Mouse (Mus musculus) forelimb bud, embryonic 11.5 days (tissue): ENCODE data around the gene Fem1a.

Experiments
- DNase-seq: peaks from one replicate; pipeline ENCODE4 v3.0.0-alpha.2; 2012; ENCODE audit warnings: low read depth, low spot score

The Fem1a gene

DNA sequence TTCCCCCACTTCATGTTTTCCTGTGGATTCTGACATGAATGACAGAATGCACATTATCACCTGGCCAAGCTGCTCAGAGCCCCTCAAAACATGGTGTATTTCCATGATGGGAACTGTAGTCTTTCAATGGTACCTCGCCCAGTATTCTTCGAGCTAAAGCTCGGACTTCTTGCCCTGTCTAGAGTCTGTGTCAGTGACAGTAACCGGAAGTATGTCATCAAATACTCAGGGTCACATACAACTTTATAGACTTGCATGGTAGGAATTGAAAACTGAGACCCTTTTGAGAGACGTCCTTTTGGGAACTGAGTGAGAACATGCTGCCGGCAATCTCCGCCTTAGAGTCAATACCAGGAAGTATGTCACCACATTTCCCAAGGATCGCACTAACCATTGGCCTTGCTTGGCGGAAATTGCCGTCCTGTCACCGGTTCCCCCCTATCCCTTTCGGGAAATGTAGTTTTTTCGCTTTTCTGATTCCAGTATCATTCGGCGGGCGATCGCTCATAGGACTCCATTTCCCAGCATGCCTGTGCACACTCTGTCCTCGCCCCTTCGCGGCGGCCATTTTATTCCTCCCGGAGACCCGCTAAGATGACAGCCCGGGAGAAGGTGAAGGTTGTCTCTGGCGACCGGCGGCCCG is at the start of gene Fem1a:
Gene Fem1a, plus strand, starts transcription at position 572 of the 643 bp plus-strand sequence.
- DNase-seq = peak; percentile 98

- DNase-seq = no peak
These were observed 49.5 kb upstream of the Fem1a start for GRCm38 (mm10) chr17:56206986-56207674.

DNA sequence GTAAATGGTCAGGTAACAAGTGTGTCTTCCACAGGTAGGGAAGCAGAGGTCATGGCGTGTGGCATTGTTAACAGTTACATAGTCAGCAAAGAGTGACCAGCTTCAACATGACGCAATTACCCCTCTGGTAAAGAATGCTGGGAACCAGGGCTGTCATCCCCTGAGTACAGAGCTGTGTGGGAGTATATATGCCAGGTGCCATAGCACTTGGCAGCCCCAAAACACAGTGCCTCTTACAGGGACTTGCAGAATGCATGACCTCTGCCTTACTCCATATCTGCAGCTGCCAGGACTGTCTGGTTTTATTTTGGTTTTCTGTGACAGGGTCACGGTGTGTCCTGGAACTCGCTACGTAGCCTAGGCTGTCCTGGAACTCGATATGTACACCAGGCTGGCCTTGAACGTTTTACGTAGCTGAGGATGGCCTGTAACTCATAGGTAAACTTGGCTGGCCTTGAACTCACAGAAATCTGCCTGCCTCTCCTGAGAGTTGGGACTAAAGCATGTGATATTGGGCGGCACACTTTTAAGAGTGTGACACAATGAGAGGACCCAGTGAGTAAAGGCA is 48.6 kb upstream of the Fem1a start:
- no peak for DNase-seq

DNA sequence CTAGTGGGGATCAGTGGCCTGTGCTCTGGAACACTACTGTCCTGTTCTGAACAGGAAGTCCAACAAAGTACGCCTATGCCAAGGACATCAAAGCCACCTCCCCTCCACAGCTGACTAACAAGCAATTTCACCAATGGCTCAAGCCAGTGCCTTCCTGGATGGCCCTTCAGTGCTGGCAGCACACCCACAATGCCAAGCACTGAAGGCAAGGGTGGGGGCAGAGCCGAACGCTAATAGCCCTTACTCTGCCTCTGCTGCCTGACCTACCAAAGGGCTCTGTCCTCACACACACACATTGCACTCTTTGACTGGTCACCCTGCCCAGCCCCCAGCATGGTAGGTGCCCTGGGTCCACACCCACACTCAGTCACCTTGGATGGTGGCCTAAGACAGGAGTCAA is 47.8 kb upstream of the Fem1a start:
- DNase-seq = no peak

- DNase-seq = no peak
These were observed 45.5 kb upstream of the Fem1a start for GRCm38 (mm10) chr17:56211090-56211489.

- DNase-seq = no peak
These were observed 43.9 kb upstream of the Fem1a start for GRCm38 (mm10) chr17:56212676-56213075.

DNA sequence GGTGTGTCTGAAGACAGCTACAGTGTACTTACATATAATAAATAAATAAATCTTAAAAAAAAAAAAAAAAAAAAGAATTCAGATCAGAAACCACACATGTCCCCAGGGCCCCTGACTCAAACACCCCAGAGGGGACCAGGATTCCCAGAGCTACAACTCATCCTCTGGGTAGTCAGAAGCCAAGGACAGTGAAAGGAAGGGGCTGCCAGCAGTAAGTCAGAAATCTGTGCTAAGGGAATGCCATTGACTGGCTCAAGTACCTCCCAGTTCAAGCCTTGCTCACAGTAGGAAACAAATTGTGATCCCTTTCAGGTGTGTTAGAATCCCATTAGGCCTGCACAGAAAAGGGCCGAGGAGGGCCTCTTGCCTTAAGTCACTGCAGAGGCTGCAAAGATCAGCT is 42.4 kb upstream of the Fem1a start:
- no peak for DNase-seq

- DNase-seq = no peak
These were observed 38.9 kb upstream of the Fem1a start for GRCm38 (mm10) chr17:56217670-56218069.

DNA sequence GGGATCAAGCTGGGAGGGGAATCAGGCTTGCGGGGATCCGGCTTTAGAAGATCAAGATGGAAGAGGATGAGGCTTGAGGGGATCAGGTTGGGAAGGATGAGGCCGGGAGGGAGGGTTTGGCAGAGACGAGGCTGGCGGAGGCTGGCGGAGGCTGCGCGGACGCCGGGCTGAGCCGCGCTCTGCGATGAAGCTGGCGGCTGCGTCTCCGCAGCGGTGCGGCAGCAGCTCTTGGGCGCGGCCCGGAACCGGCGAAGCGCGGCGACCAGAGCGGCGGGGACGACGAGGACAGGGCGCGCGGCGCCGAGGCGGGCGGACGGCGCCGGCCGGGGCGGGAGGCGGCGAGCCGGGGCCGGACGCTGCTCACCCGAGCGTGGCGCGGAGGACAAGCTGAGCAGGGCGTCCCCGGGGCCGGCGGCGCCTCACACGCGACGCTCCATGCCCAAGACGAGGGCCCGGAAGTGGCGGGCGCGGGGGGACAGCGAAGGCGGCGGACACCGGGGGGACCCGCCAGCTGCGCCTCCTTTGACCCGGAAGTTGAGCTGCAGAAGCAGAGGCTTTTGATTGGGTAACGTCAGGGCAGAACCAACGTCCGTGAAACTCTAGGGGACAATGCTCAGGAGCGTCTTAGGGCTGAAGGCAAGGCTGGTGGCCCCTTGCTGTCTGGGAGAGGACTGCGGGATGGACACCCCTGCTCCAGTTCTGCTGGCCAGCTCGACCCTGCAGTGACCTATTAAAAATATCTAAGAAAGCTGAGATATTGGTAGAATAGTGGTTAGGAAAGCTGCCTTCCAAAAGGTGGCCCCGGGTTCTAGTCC is 38.0 kb upstream of the Fem1a start, which contains the start of gene Dpp9:
Gene Dpp9, minus strand, starts transcription at position 529 of the 815 bp plus-strand sequence.
- DNase-seq = peak; percentile 96

DNA sequence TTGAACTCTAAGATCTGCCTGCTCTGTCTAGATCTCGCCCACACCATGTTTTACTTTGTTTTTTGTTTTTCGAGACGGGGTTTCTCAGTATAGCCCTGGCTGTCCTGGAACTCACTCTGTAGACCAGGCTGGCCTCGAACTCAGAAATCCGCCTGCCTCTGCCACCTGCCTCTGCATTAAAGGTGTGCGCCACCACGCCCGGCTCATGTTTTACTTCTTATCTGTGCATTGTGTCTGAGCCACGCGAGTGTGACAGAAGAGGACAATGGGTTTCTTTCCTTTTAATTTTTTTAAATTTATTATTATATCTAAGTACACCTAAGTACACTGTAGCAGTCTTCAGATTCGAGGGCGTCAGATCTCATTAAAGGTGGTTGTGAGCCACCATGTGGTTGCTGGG is 37.4 kb upstream of the Fem1a start:
- DNase-seq = no peak

- DNase-seq = no peak
These were observed 36.8 kb upstream of the Fem1a start for GRCm38 (mm10) chr17:56219805-56220204.

GRCm38 (mm10) chr17:56224916-56225315 is 31.7 kb upstream of the Fem1a start:
- no peak for DNase-seq

- DNase-seq = no peak
These were observed 30.0 kb upstream of the Fem1a start for GRCm38 (mm10) chr17:56226566-56226965.

GRCm38 (mm10) chr17:56229943-56230342 is 26.7 kb upstream of the Fem1a start:
- no peak for DNase-seq

- no peak for DNase-seq
These were observed 23.2 kb upstream of the Fem1a start for GRCm38 (mm10) chr17:56233389-56233788.

DNA sequence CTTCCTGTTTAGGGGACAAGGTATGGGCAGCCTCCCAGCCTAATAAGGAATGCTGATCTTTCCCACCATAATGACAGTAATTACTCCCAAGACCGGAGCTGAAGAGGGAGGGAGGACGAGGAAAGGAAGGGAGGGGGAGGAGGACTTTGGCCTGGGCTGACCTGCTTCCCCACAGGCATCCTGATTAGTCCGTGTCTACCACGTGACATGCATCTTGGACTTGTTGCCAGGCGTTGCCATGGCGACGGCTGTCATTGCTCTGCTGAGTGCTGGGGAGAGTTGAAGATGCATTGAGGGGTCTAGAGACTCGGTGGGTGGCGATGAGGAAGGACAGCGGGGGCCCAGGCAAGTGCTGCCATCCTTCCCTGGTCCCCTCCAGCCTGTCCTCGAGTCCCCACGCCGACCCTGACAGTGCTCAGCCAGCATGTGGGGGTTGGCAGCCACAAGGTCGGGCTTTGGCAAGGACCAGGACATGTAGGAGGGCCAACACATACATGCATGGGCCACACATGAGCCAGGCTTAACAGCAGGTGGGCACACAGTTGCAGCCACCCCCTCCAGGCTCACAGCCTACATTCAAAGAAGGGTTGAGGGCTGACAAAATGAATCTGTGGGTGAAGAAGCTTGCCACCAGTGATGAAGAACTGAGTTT is 22.7 kb upstream of the Fem1a start:
- DNase-seq = peak; percentile 69

- peak; percentile 92 for DNase-seq
These were observed 14.8 kb upstream of the Fem1a start for GRCm38 (mm10) chr17:56241541-56242401.

DNA sequence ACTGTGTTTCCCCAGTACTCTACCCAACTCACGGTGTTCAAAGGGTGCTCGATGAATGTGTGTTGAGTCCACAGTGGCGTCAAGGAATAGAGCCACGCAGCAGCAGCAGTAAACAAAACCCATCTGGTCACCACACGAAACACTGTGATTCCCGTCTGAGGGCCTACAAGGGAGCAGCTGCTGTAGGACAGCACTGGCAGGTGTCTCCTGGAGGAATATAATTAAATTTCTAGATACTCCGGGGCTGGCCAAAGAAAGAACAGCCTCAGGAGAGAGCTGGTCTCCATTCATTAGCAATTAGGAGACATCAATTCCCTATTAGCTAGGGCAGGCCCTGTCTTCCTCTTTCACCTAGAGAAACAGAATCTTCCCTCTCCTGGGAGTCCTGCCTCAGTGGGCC is 11.0 kb upstream of the Fem1a start:
- DNase-seq = no peak

GRCm38 (mm10) chr17:56251136-56251829 is 5.3 kb upstream of the Fem1a start:
- peak; percentile 70 for DNase-seq

- DNase-seq = no peak
These were observed 1.9 kb upstream of the Fem1a start for GRCm38 (mm10) chr17:56254695-56255094.
